Mouse (Mus musculus) lung, embryonic 14.5 days (tissue): ENCODE measurements around the gene Shroom1. TPM values are rescaled to one million over a fixed set of nuclear protein-coding genes. Genes with fewer than 3 reads are reported as not detected.

Experiments used
- ATAC-seq: fragments of 200-750 bp; cut with Nextera tagmentation; 2 replicates; pipeline ENCODE4 v1.8.0; 2017; ENCODE audit warnings: mild to moderate bottlenecking, moderate TSS enrichment, moderate library complexity; ENCODE audit not compliant: insufficient read depth
- DNase-seq: peaks from one replicate; pipeline ENCODE4 v3.0.0-alpha.2; 2015
- H3K27ac ChIP-seq: fragments of 300-500 bp; sonication (generic); 2 replicates; pipeline ENCODE4 v1.5.1; 2014; ENCODE audit warnings: low read depth, mild to moderate bottlenecking, moderate library complexity
- H3K27me3 ChIP-seq: fragments of 300-500 bp; sonication (generic); 2 replicates; pipeline ENCODE4 v1.6.1; 2014; ENCODE audit warnings: low read length, control low read depth; ENCODE audit not compliant: insufficient read depth
- H3K36me3 ChIP-seq: fragments of 300-500 bp; sonication (generic); 2 replicates; pipeline ENCODE4 v1.6.1; 2014; ENCODE audit warnings: control low read depth; ENCODE audit not compliant: insufficient read depth
- H3K4me1 ChIP-seq: fragments of 300-500 bp; sonication (generic); 2 replicates; pipeline ENCODE4 v1.6.1; 2014; ENCODE audit warnings: antibody characterized with exemption, control low read depth; ENCODE audit not compliant: insufficient read depth
- H3K4me2 ChIP-seq: fragments of 300-500 bp; sonication (generic); 2 replicates; pipeline ENCODE4 v1.6.1; 2014; ENCODE audit warnings: mild to moderate bottlenecking
- H3K4me3 ChIP-seq: fragments of 300-500 bp; sonication (generic); 2 replicates; pipeline ENCODE4 v1.5.1; 2014; ENCODE audit warnings: low read depth, low read length
- H3K9ac ChIP-seq: fragments of 300-500 bp; sonication (generic); 2 replicates; pipeline ENCODE4 v1.6.1; 2014
- H3K9me3 ChIP-seq: fragments of 300-500 bp; sonication (generic); 2 replicates; pipeline ENCODE4 v1.6.1; 2016; ENCODE audit warnings: low read depth, low read length, control low read depth
- CTCF ChIP-seq: IDR thresholded peaks from 2 replicates; pipeline ENCODE4 v1.5.1; 2016; ENCODE audit warnings: antibody characterized with exemption, low read depth
- WGBS: fragments of 180-500 bp; shearing (Covaris S2); extraction: QIAGEN DNeasy Blood & Tissue Kit; methylation state at CpG from one replicate; pipeline ENCODE4 v1.1.7; 2014; 5-methylcytosine and 5-hydroxymethylcytosine counted together
- polyA plus RNA-seq: library from polyadenylated mRNA; unstranded; fragments of >200 nt; fragmentation: Nextera tagmentation; extraction: Ambion mirVana; gene quantifications from 2 replicates; pipeline ENCODE4 v1.2.1, GENCODE M21; 2014

The Shroom1 gene
- polyA plus RNA-seq, 1 experiment from 2014 or later = 2.4 TPM

- Histone ChIP-seq H3K9ac (no peak overlapping the region), H3K4me1 (peaks cover 5% of the 10 kb centered on the region; the same call in 1 of the 2 replicates), H3K36me3 (no peaks in the 10 kb centered on the region), H3K27me3 (no peaks in the 10 kb centered on the region), H3K4me2 (no peak overlapping the region), H3K9me3 (no peaks in the 10 kb centered on the region), H3K27ac (no peak overlapping the region), H3K4me3 (no peak overlapping the region)
- ATAC-seq (no peak), DNase-seq (no peak)
- WGBS = 56% methylated on average over 13 of the region's 13 CpGs
- no peak for TF ChIP-seq CTCF
These were observed 10.8 kb upstream of the Shroom1 start for GRCm38 (mm10) chr11:53446183-53446582.

- ATAC-seq (no peak), DNase-seq (no peak)
- H3K4me1 ChIP-seq = peaks cover 5% of the 10 kb centered on the region; the same call in 1 of the 2 replicates
- no peak overlapping the region for H3K4me2 ChIP-seq
- H3K27me3 ChIP-seq = no peaks in the 10 kb centered on the region
- no peaks in the 10 kb centered on the region for H3K9me3 ChIP-seq
- H3K9ac ChIP-seq = no peak overlapping the region
- WGBS = 85% methylated on average over 8 of the region's 8 CpGs
- no peak for TF ChIP-seq CTCF
- H3K27ac ChIP-seq = no peak overlapping the region
- H3K36me3 ChIP-seq = no peaks in the 10 kb centered on the region
- no peak overlapping the region for H3K4me3 ChIP-seq
These were observed 9.0 kb upstream of the Shroom1 start for GRCm38 (mm10) chr11:53447996-53448395.

- DNase-seq (no peak), ATAC-seq (no peak)
- Histone ChIP-seq H3K36me3 (no peaks in the 10 kb centered on the region), H3K4me3 (no peak overlapping the region), H3K4me1 (peaks cover 5% of the 10 kb centered on the region; the same call in 1 of the 2 replicates), H3K27ac (no peak overlapping the region), H3K4me2 (no peak overlapping the region), H3K9me3 (no peaks in the 10 kb centered on the region), H3K27me3 (no peaks in the 10 kb centered on the region), H3K9ac (no peak overlapping the region)
- WGBS = 88% methylated on average over 1 of the region's 1 CpGs
- TF ChIP-seq CTCF = no peak
These were observed 8.5 kb upstream of the Shroom1 start for GRCm38 (mm10) chr11:53448529-53448928.

- Histone ChIP-seq H3K4me3 (no peak overlapping the region), H3K4me1 (peaks cover 5% of the 10 kb centered on the region; the same call in 1 of the 2 replicates), H3K4me2 (no peak overlapping the region), H3K9ac (no peak overlapping the region), H3K9me3 (no peaks in the 10 kb centered on the region), H3K27ac (no peak overlapping the region), H3K27me3 (no peaks in the 10 kb centered on the region), H3K36me3 (no peaks in the 10 kb centered on the region)
- 28% methylated on average over 15 of the region's 15 CpGs for WGBS
- TF ChIP-seq CTCF = no peak
- ATAC-seq (no peak), DNase-seq (no peak)
These were observed 6.8 kb upstream of the Shroom1 start for GRCm38 (mm10) chr11:53450070-53450705.

GRCm38 (mm10) chr11:53451361-53451760 is 5.6 kb upstream of the Shroom1 start:
- no peak for TF ChIP-seq CTCF
- no peak overlapping the region for H3K27ac ChIP-seq
- no peaks in the 10 kb centered on the region for H3K27me3 ChIP-seq
- peaks cover 5% of the 10 kb centered on the region; the same call in 1 of the 2 replicates for H3K4me1 ChIP-seq
- no peaks in the 10 kb centered on the region for H3K36me3 ChIP-seq
- H3K9ac ChIP-seq = no peak overlapping the region
- DNase-seq (no peak), ATAC-seq (no peak)
- no peak overlapping the region for H3K4me3 ChIP-seq
- H3K9me3 ChIP-seq = no peaks in the 10 kb centered on the region
- 34% methylated on average over 2 of the region's 2 CpGs for WGBS
- H3K4me2 ChIP-seq = no peak overlapping the region

- Histone ChIP-seq H3K27me3 (no peaks in the 10 kb centered on the region), H3K4me3 (no peak overlapping the region), H3K4me1 (peaks cover 5% of the 10 kb centered on the region; the same call in 1 of the 2 replicates), H3K9me3 (no peaks in the 10 kb centered on the region), H3K4me2 (no peak overlapping the region), H3K36me3 (no peaks in the 10 kb centered on the region), H3K9ac (no peak overlapping the region), H3K27ac (no peak overlapping the region)
- ATAC-seq = no peak
- WGBS = 93% methylated on average over 9 of the region's 9 CpGs
- no peak for TF ChIP-seq CTCF
- no peak for DNase-seq
These were observed 4.6 kb upstream of the Shroom1 start for GRCm38 (mm10) chr11:53452396-53452795.

- Histone ChIP-seq H3K36me3 (no peaks in the 10 kb centered on the region), H3K27ac (no peak overlapping the region), H3K9me3 (no peaks in the 10 kb centered on the region), H3K9ac (no peak overlapping the region), H3K4me3 (no peak overlapping the region), H3K27me3 (peaks cover 6% of the 10 kb centered on the region; the same call in 1 of the 2 replicates), H3K4me2 (no peak overlapping the region), H3K4me1 (peaks cover 5% of the 10 kb centered on the region; the same call in 1 of the 2 replicates)
- no peak for TF ChIP-seq CTCF
- DNase-seq (no peak), ATAC-seq (no peak)
- 69% methylated on average over 5 of the region's 5 CpGs for WGBS
These were observed 4.0 kb upstream of the Shroom1 start for GRCm38 (mm10) chr11:53453031-53453430.
